Mouse (Mus musculus): ENCODE data around the gene Cnpy4.

DNA sequence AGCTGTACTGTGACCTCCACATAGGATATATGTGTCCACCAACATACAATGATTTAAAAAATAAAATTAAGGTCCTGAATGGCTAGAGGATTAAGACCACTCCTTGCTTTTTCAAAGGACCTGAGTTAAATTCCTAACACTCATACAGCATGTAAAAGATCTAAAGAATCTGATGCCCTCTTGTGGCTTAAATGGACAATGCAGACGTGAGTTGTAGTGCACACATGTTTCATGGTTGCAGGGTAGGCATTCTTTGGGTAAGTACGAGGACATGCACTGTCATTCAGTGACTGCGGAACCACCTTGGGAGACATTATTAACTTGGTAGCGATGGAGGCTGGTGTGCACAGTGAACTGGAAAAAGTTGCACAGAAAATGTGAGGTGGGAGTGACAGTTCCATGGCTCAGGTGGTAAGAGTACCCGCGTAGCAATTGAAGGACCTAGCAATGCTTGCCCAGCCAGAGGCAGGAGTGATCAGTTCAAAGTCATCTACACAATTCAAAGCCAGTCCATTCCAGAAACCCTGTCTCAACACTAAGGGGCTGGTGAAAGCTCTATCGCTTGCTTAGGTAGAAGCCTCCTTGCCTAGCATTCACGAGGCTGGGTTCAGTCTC lies 49.2 kb upstream of the Cnpy4 start:
- TF ChIP-seq CTCF (IDR thresholded peaks at IDR 0.05; ENCODE audit: extremely low read depth, insufficient read length, insufficient replicate concordance, low read depth, low read length) (no peak), POLR2A (IDR thresholded peaks at IDR 0.05; ENCODE audit: low read depth, low read length) (no peak)

Data from small intestine, adult 2 months (tissue).